Comparison of ENCODE assay signal across 26 mouse cellular contexts in genomic region chr13:94110556-94110955, GRCm38 (mm10).
"Had no signal": no experiment of that assay in that cellular context is flagged by ENCODE, and none has a peak within 500 bp of the region (broad histone marks: within the 10 kb centered on the region; RNA-seq: fewer than 3 reads in every experiment).

No protein-coding gene starts in this region.

- H3K4me2 ChIP-seq: heart, embryonic 11.5 days; heart, embryonic 13.5 days; heart, embryonic 15.5 days; hindbrain, embryonic 13.5 days; hindbrain, embryonic 15.5 days; kidney, embryonic 15.5 days; limb, embryonic 13.5 days; limb, embryonic 15.5 days; liver, embryonic 12.5 days had no signal

- DNase-seq: gastrocnemius, postnatal 14 days; gastrocnemius, postnatal 36 days; heart, adult 11 months; heart, adult 2 months; heart, postnatal 14 days; heart, postnatal 36 days; kidney, adult 11 months; kidney, adult 2 months; kidney, adult 9 months; kidney, postnatal 14 days; kidney, postnatal 36 days; layer of hippocampus, adult 9-11 months; layer of hippocampus, postnatal 36 days; lung, adult 18-20 months had no signal

- H3K4me1 ChIP-seq: hindbrain, embryonic 13.5 days; hindbrain, embryonic 15.5 days; liver, embryonic 12.5 days had no signal

- H3K4me3 ChIP-seq: heart, adult 2 months; heart, embryonic 13.5 days; heart, embryonic 15.5 days; hindbrain, embryonic 13.5 days; hindbrain, embryonic 15.5 days; kidney, embryonic 15.5 days; limb, embryonic 13.5 days; limb, embryonic 15.5 days; liver, embryonic 12.5 days had no signal

- ATAC-seq: intestine, embryonic 16.5 days; liver, embryonic 12.5 days had no signal

- H3K36me3 ChIP-seq: heart, embryonic 15.5 days; hindbrain, embryonic 13.5 days; hindbrain, embryonic 15.5 days; liver, embryonic 12.5 days had no signal

- H3K27ac ChIP-seq: heart, adult 2 months; heart, embryonic 13.5 days; heart, embryonic 15.5 days; hindbrain, embryonic 13.5 days; hindbrain, embryonic 15.5 days; kidney, embryonic 15.5 days; kidney, postnatal 0 days; limb, embryonic 13.5 days; limb, embryonic 15.5 days; liver, embryonic 12.5 days; liver, embryonic 14.5 days had no signal

- H3K9ac ChIP-seq: heart, embryonic 13.5 days; heart, embryonic 15.5 days; hindbrain, embryonic 13.5 days; hindbrain, embryonic 15.5 days; kidney, embryonic 15.5 days; limb, embryonic 13.5 days; limb, embryonic 15.5 days; liver, embryonic 12.5 days; liver, embryonic 14.5 days had no signal

- H3K9me3 ChIP-seq: heart, embryonic 15.5 days; hindbrain, embryonic 15.5 days; kidney, embryonic 15.5 days; limb, embryonic 13.5 days; limb, embryonic 15.5 days; liver, embryonic 12.5 days had no signal

- H3K27me3 ChIP-seq: heart, embryonic 13.5 days; heart, embryonic 15.5 days; hindbrain, embryonic 13.5 days; hindbrain, embryonic 15.5 days; kidney, embryonic 15.5 days; limb, embryonic 13.5 days; limb, embryonic 15.5 days; liver, embryonic 12.5 days had no signal
